Mouse (Mus musculus): ENCODE measurements around the gene Hpd. TPM values are rescaled to one million over a fixed set of nuclear protein-coding genes. Genes with fewer than 3 reads are reported as not detected.

Gene Hpd
- total and polyA plus RNA-seq, 2 experiments from 2014 or later = not detected

- WGBS = 86% methylated on average over 5 of the region's 5 CpGs
- H3K27me3 ChIP-seq (ENCODE audit: insufficient read depth, low read length) = no peaks in the 10 kb centered on the region
- H3K9ac ChIP-seq = no peak overlapping the region
- H3K4me3 ChIP-seq (ENCODE audit: low read depth, low read length) = no peak overlapping the region
- H3K27ac ChIP-seq (ENCODE audit: low read depth, low read length) = no peak overlapping the region
- no peaks in the 10 kb centered on the region for H3K9me3 ChIP-seq (ENCODE audit: low read length)
- DNase-seq (no peak), ATAC-seq (no peak)
- H3K4me2 ChIP-seq (ENCODE audit: low read depth) = no peak overlapping the region
- H3K4me1 ChIP-seq (ENCODE audit: insufficient read depth) = peaks cover 16% of the 10 kb centered on the region
- TF ChIP-seq CTCF (IDR thresholded peaks at IDR 0.05; ENCODE audit: low read depth) = no peak
- H3K36me3 ChIP-seq (ENCODE audit: insufficient read depth) = peaks cover 17% of the 10 kb centered on the region; the same call in 1 of the 2 replicates
Measured at GRCm38 (mm10) chr5:123130814-123131148, 51.7 kb downstream of the Hpd start.

- H3K27ac ChIP-seq (ENCODE audit: low read depth, low read length) = no peak overlapping the region
- ATAC-seq (no peak), DNase-seq (no peak)
- TF ChIP-seq CTCF (IDR thresholded peaks at IDR 0.05; ENCODE audit: low read depth) = no peak
- H3K4me2 ChIP-seq (ENCODE audit: low read depth) = no peak overlapping the region
- peaks cover 16% of the 10 kb centered on the region for H3K4me1 ChIP-seq (ENCODE audit: insufficient read depth)
- no peak overlapping the region for H3K9ac ChIP-seq
- 93% methylated on average over 9 of the region's 9 CpGs for WGBS
- H3K4me3 ChIP-seq (ENCODE audit: low read depth, low read length) = no peak overlapping the region
- H3K9me3 ChIP-seq (ENCODE audit: low read length) = no peaks in the 10 kb centered on the region
- no peaks in the 10 kb centered on the region for H3K27me3 ChIP-seq (ENCODE audit: insufficient read depth, low read length)
- H3K36me3 ChIP-seq (ENCODE audit: insufficient read depth) = peaks cover 23% of the 10 kb centered on the region; the same call in 1 of the 2 replicates
Measured at GRCm38 (mm10) chr5:123130030-123130813, 52.3 kb downstream of the Hpd start.

GRCm38 (mm10) chr5:123129170-123129757 lies 53.3 kb downstream of the Hpd start:
- no peak for ATAC-seq
- 90% methylated on average over 10 of the region's 10 CpGs for WGBS
- H3K27ac ChIP-seq (ENCODE audit: low read depth, low read length) = no peak overlapping the region
- no peak overlapping the region for H3K4me2 ChIP-seq (ENCODE audit: low read depth)
- no peaks in the 10 kb centered on the region for H3K9me3 ChIP-seq (ENCODE audit: low read length)
- peaks cover 26% of the 10 kb centered on the region; the same call in 1 of the 2 replicates for H3K36me3 ChIP-seq (ENCODE audit: insufficient read depth)
- no peak overlapping the region for H3K4me3 ChIP-seq (ENCODE audit: low read depth, low read length)
- no peak overlapping the region for H3K9ac ChIP-seq
- no peaks in the 10 kb centered on the region for H3K27me3 ChIP-seq (ENCODE audit: insufficient read depth, low read length)
- no peak for DNase-seq
- no peak for TF ChIP-seq CTCF (IDR thresholded peaks at IDR 0.05; ENCODE audit: low read depth)
- peaks cover 8% of the 10 kb centered on the region for H3K4me1 ChIP-seq (ENCODE audit: insufficient read depth)

- H3K27ac ChIP-seq (ENCODE audit: low read depth, low read length) = no peak overlapping the region
- no peaks in the 10 kb centered on the region for H3K27me3 ChIP-seq (ENCODE audit: insufficient read depth, low read length)
- H3K4me1 ChIP-seq (ENCODE audit: insufficient read depth) = peaks cover 4% of the 10 kb centered on the region; the same call in 1 of the 2 replicates
- H3K9ac ChIP-seq = no peak overlapping the region
- no peak overlapping the region for H3K4me3 ChIP-seq (ENCODE audit: low read depth, low read length)
- no peaks in the 10 kb centered on the region for H3K9me3 ChIP-seq (ENCODE audit: low read length)
- 57% methylated on average over 10 of the region's 10 CpGs for WGBS
- no peak overlapping the region for H3K4me2 ChIP-seq (ENCODE audit: low read depth)
- DNase-seq = no peak
- peaks cover 28% of the 10 kb centered on the region for H3K36me3 ChIP-seq (ENCODE audit: insufficient read depth)
- no peak for TF ChIP-seq CTCF (IDR thresholded peaks at IDR 0.05; ENCODE audit: low read depth)
- no peak for ATAC-seq
Measured at GRCm38 (mm10) chr5:123128426-123129169, 53.9 kb downstream of the Hpd start.

- no peak for TF ChIP-seq CTCF (IDR thresholded peaks at IDR 0.05; ENCODE audit: low read depth)
- 73% methylated on average over 6 of the region's 6 CpGs for WGBS
- peaks cover 34% of the 10 kb centered on the region for H3K36me3 ChIP-seq (ENCODE audit: insufficient read depth)
- H3K4me2 ChIP-seq (ENCODE audit: low read depth) = no peak overlapping the region
- ATAC-seq = no peak
- H3K27ac ChIP-seq (ENCODE audit: low read depth, low read length) = no peak overlapping the region
- peaks cover 4% of the 10 kb centered on the region; the same call in 1 of the 2 replicates for H3K4me1 ChIP-seq (ENCODE audit: insufficient read depth)
- no peak for DNase-seq
- no peaks in the 10 kb centered on the region for H3K9me3 ChIP-seq (ENCODE audit: low read length)
- no peaks in the 10 kb centered on the region for H3K27me3 ChIP-seq (ENCODE audit: insufficient read depth, low read length)
- no peak overlapping the region for H3K4me3 ChIP-seq (ENCODE audit: low read depth, low read length)
- no peak overlapping the region for H3K9ac ChIP-seq
Measured at GRCm38 (mm10) chr5:123127031-123127430, 55.5 kb downstream of the Hpd start.

GRCm38 (mm10) chr5:123125638-123126406 lies 56.7 kb downstream of the Hpd start:
- Histone ChIP-seq H3K27ac (ENCODE audit: low read depth, low read length) (no peak overlapping the region), H3K27me3 (ENCODE audit: insufficient read depth, low read length) (no peaks in the 10 kb centered on the region), H3K9me3 (ENCODE audit: low read length) (no peaks in the 10 kb centered on the region), H3K4me2 (ENCODE audit: low read depth) (no peak overlapping the region), H3K4me1 (ENCODE audit: insufficient read depth) (no peaks in the 10 kb centered on the region), H3K4me3 (ENCODE audit: low read depth, low read length) (no peak overlapping the region), H3K9ac (no peak overlapping the region), H3K36me3 (ENCODE audit: insufficient read depth) (peaks cover 34% of the 10 kb centered on the region)
- no peak for TF ChIP-seq CTCF (IDR thresholded peaks at IDR 0.05; ENCODE audit: low read depth)
- ATAC-seq (no peak), DNase-seq (no peak)
- WGBS = 86% methylated on average over 18 of the region's 18 CpGs
